Mouse (Mus musculus) heart, postnatal 10 days (tissue): ENCODE results near the gene Eif4e3. TPM values are rescaled to one million over a fixed set of nuclear protein-coding genes. Genes with fewer than 3 reads are reported as not detected.

ENCODE experiments used
- DNase-seq, 2 experiments: peaks; one replicate each; pipeline ENCODE4 v3.0.0; 2021
- intact Hi-C: fragments of 180-260 bp; cut with DNase I; formaldehyde crosslinking; loops from one replicate; pipeline ENCODE4 v1.15.1; 2025
- total RNA-seq, 2 experiments: library from RNA; stranded (reverse); gene quantifications; 2 replicates each; pipeline ENCODE4 v1.2.3; 2021

The Eif4e3 gene
- total RNA-seq, 2 experiments from 2014 or later, result 25.7 to 28.6 TPM

GRCm38 (mm10) chr6:99667290-99667689, 719 bp upstream of the Eif4e3 start:
- intact Hi-C loops, result loop anchor here (5.0 kb wide), 2 partner anchors 115 to 620 kb away; partner anchors contain the start of gene Rybp
- no peak for DNase-seq

GRCm38 (mm10) chr6:99665457-99666317, 884 bp downstream of the Eif4e3 start:
- intact Hi-C loops, result loop anchor here (5.0 kb wide), 2 partner anchors 117 to 622 kb away; partner anchors contain the start of gene Rybp
- peak in 1 of 2 experiments; percentile 32 for DNase-seq

GRCm38 (mm10) chr6:99663232-99663631, 3.3 kb downstream of the Eif4e3 start:
- intact Hi-C loops, result no loop called here
- no peak for DNase-seq

- intact Hi-C loops, result no loop called here
These were observed 6.1 kb downstream of the Eif4e3 start for GRCm38 (mm10) chr6:99660443-99660842.

GRCm38 (mm10) chr6:99658586-99658985, 8.0 kb downstream of the Eif4e3 start:
- no peak for DNase-seq

More at GRCm38 (mm10) chr6:99660443-99660842, 6.1 kb downstream of the Eif4e3 start:
- no peak for DNase-seq

GRCm38 (mm10) chr6:99656088-99656487, 10.5 kb downstream of the Eif4e3 start:
- no peak for DNase-seq
- intact Hi-C loops, result no loop called here

More at GRCm38 (mm10) chr6:99658586-99658985, 8.0 kb downstream of the Eif4e3 start:
- intact Hi-C loops, result no loop called here

GRCm38 (mm10) chr6:99655488-99655887, 11.1 kb downstream of the Eif4e3 start:
- intact Hi-C loops, result no loop called here
- no peak for DNase-seq

- intact Hi-C loops, result no loop called here
- no peak for DNase-seq
These were observed 12.2 kb downstream of the Eif4e3 start for GRCm38 (mm10) chr6:99654343-99654742.

GRCm38 (mm10) chr6:99652341-99652740, 14.2 kb downstream of the Eif4e3 start:
- intact Hi-C loops, result no loop called here
- no peak for DNase-seq

GRCm38 (mm10) chr6:99649307-99649706, 17.3 kb downstream of the Eif4e3 start:
- intact Hi-C loops, result no loop called here
- DNase-seq, result no peak

GRCm38 (mm10) chr6:99646344-99646743, 20.2 kb downstream of the Eif4e3 start:
- intact Hi-C loops, result no loop called here
- no peak for DNase-seq

GRCm38 (mm10) chr6:99644876-99645275, 21.7 kb downstream of the Eif4e3 start:
- no peak for DNase-seq
- intact Hi-C loops, result no loop called here

- no peak for DNase-seq
- intact Hi-C loops, result no loop called here
These were observed 22.2 kb downstream of the Eif4e3 start for GRCm38 (mm10) chr6:99644386-99644785.

- intact Hi-C loops, result no loop called here
- peak; percentile 80 for DNase-seq
These were observed 23.0 kb downstream of the Eif4e3 start for GRCm38 (mm10) chr6:99643439-99644199.

GRCm38 (mm10) chr6:99637456-99637855, 29.1 kb downstream of the Eif4e3 start:
- intact Hi-C loops, result no loop called here

GRCm38 (mm10) chr6:99636801-99637200, 29.8 kb downstream of the Eif4e3 start:
- no peak for DNase-seq
- intact Hi-C loops, result no loop called here

More at GRCm38 (mm10) chr6:99637456-99637855, 29.1 kb downstream of the Eif4e3 start:
- DNase-seq, result no peak

- DNase-seq, result no peak
- intact Hi-C loops, result no loop called here
These were observed 30.4 kb downstream of the Eif4e3 start for GRCm38 (mm10) chr6:99636121-99636520.

- peak in 1 of 2 experiments; percentile 47 for DNase-seq
- intact Hi-C loops, result no loop called here
These were observed 34.2 kb downstream of the Eif4e3 start for GRCm38 (mm10) chr6:99632121-99632980.

- DNase-seq, result no peak
- intact Hi-C loops, result no loop called here
These were observed 34.9 kb downstream of the Eif4e3 start for GRCm38 (mm10) chr6:99631637-99632036.

GRCm38 (mm10) chr6:99629726-99630458, 36.7 kb downstream of the Eif4e3 start:
- intact Hi-C loops, result no loop called here
- no peak for DNase-seq
